Mouse (Mus musculus) v-Abl transformed pro-B cells (cell line): ENCODE measurements around the gene Six4.
"Not testable (repeated sequence)": the region's sequence is repeated elsewhere in the genome, so short reads cannot be mapped to it uniquely, and the experiment has no call there.

Experiments
- in situ Hi-C, 2 experiments: fragments of 400-800 bp; cut with MboI; formaldehyde crosslinking; loops; one replicate each; pipeline ENCODE4 v1.15.1; 2025; ENCODE audit not compliant: unreplicated experiment in 2 of 2

Six4 gene

GRCm38 (mm10) chr12:73088911-73089310 is 24.3 kb downstream of the Six4 start:
- in situ Hi-C loops = no loop called here

DNA sequence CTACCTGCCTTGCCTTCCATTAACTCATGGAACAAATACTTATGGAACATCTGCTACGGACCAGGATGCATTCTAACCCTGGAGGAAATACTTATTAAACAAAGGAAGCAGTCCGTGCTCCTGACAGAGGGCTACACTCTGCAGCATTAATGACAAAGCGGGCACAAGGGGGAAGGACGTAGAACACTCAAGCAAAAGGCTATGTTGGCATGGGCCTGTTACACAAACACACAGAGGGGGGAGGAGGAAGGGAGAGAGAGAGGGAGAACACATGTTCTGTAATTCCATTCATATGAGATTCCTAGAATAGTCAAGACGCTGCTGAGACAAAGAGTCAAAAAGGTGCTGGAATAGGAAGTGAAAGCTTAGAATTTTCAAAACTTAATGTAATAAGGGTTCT is 24.8 kb downstream of the Six4 start:
- in situ Hi-C loops = no loop called here

- in situ Hi-C loops = no loop called here
Observed at GRCm38 (mm10) chr12:73087086-73087485, 26.2 kb downstream of the Six4 start.

- in situ Hi-C loops = no loop called here
Observed at GRCm38 (mm10) chr12:73085739-73086630, 27.3 kb downstream of the Six4 start.

DNA sequence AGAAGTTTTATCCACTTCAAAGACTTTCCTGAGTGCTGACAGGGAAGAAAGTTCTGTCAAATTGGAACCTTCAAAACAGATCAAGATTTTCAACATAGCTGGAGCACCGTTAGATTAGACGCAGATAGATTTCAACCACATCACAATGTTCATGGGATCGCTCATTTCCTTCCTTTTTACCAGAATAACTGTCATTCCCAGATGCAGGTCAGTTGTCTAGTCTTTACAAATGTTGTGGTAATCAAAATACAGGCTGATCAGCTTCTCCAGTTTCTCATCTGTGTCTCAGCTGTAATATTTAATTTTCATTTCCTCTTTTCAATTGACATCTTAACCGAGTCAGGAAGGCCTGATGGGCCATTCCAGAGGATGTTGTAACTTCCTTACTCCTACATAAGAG is 29.5 kb downstream of the Six4 start:
- in situ Hi-C loops = no loop called here

GRCm38 (mm10) chr12:73081828-73082227 is 31.4 kb downstream of the Six4 start:
- in situ Hi-C loops = not testable (repeated sequence)

- in situ Hi-C loops = no loop called here
Observed at GRCm38 (mm10) chr12:73060805-73061410, 52.3 kb downstream of the Six4 start.

DNA sequence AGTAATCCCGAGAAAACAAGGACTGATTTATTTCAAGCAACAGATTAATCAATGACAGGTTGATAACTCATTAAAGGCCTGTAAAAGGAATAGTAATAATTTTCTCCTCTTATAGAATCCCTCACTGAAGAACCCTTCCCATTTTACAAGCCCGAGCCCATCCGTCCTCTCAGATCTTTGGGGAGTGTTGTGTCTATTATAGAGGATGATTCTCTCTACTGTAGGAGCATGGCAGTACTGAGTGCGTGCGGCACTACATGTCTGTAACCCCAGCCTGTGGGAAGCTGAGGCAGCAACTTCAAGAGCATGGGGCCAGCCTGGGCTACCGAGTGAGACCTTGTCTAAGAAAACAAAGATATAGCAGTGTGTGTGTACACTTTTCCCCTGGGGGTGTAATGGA is 55.8 kb downstream of the Six4 start:
- in situ Hi-C loops = no loop called here

DNA sequence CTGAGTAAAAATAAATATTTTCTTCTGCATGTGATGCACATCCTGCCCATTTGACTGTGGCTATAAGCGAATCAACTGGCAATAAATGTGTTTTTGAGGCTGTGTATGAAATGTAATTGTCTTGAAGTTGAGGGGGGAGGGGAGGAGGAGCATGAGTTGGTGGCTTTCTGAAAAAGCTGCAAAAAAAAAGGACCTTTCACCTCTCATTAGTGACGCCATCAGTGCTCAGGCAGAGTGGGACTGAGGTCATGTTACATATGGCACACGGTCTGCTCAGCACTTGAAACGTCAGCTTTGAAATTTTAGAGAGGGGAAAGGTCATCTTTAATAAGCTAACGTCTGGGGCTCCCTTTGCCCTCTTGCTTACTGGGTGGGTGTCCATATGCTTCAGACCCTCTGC is 57.8 kb downstream of the Six4 start:
- in situ Hi-C loops = no loop called here

- in situ Hi-C loops = no loop called here
Observed at GRCm38 (mm10) chr12:73054576-73055185, 58.6 kb downstream of the Six4 start.

DNA sequence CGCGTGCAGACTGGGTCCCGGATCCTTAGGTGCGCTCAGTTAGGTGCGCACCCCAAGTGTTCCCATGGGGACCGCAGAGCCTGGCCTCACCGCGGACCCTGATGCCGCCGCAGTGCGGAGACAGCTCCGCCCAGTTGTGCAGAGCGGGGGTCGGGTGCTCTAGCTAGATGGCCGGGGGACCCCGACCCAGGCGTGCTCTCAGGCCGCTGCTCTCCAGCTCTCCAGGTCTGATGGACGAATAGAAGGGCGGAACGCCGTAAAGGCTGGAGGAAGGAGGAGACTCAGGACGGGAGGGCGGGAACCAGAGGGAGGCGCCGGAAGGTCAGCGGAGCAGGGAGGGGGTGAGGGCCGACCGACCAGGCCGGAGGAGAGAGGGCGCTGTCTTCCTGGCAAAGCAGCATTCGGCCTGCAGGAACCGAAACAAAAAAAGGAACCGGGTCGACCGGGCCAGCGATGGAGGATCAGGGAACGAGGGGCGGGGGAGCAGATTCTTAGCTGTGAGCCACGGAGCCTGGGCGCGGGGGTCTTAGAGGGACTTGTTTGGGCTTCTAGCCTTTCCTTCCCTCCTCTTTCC is 59.5 kb downstream of the Six4 start, which contains the start of gene Six1:
Six1 (minus strand) TSS at position 220 of the 574 bp plus-strand sequence.
- in situ Hi-C loops = no loop called here

- in situ Hi-C loops = no loop called here
Observed at GRCm38 (mm10) chr12:73052651-73053591, 60.3 kb downstream of the Six4 start.

GRCm38 (mm10) chr12:73052036-73052650 is 61.1 kb downstream of the Six4 start:
- in situ Hi-C loops = no loop called here

DNA sequence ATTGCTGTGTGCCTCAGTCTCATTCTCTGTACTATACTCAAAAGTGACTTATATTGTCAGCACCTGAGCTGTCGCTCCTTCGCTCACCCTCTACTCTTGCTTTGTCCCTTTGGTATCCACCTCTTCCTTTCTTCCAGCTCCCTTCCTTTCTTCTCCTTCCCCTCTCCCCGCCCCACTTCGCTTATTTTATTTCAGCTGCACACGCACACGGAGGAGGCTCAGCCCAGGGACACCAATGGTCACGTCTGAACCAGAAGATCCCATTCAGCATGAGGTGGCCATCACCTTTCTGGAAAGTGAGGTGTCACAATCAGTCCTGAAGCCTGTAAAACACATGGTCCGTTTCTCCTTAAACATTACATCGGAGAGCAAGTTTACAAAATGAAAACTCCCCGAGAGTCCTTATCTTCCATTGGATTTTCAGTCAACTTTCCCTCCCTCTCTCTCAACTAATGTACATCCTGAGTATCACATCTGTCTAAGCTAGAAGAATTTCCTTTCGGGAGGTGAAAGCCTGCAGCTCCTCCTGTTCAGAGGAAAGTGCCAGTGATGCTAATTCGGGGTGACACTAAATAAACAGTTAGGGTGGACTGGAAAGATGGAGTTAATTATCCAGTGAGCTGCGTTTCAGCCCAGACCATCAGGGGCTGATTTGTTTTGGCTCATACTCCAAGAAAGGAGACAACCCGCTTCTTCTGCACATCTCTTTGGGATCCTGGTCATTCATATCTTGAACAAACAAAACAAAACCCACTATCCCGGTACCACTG is 62.3 kb downstream of the Six4 start:
- in situ Hi-C loops = no loop called here

- in situ Hi-C loops = no loop called here
Observed at GRCm38 (mm10) chr12:73050305-73050704, 63.0 kb downstream of the Six4 start.
